Mouse (Mus musculus): ENCODE data around the gene Nav2.

Nav2 gene

GRCm38 (mm10) chr7:49513763-49514437 is 605.4 kb downstream of the Nav2 start:
- DNase-seq (ENCODE audit: low read depth, low spot score) = no peak

GRCm38 (mm10) chr7:49515012-49515411 is 606.5 kb downstream of the Nav2 start:
- DNase-seq (ENCODE audit: low read depth, low spot score) = no peak

GRCm38 (mm10) chr7:49520504-49520903 is 612.0 kb downstream of the Nav2 start:
- no peak for DNase-seq (ENCODE audit: low read depth, low spot score)

GRCm38 (mm10) chr7:49521349-49521748 is 612.8 kb downstream of the Nav2 start:
- no peak for DNase-seq (ENCODE audit: low read depth, low spot score)

DNA sequence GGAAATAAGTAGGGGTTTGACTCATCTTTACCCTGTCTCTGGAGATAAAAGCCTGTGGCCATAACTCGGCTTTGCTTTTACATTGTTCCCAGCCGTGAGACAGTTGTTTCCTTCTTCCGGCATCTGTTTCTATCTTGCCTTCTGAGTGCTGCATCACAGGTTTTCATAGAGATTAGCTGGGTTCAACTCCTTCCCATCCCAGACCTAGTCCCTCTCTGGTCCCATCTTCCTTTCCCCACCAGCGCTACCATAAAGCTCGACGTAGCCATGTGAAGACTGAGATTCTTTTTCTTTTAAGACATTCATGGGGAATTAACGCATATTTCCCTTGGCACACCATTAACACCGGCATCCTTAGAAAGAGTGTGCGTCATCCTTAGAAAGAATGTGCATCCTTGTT is 613.5 kb downstream of the Nav2 start:
- DNase-seq (ENCODE audit: low read depth, low spot score) = no peak

- no peak for DNase-seq (ENCODE audit: low read depth, low spot score)
Observed at GRCm38 (mm10) chr7:49522411-49523114, 614.0 kb downstream of the Nav2 start.

DNA sequence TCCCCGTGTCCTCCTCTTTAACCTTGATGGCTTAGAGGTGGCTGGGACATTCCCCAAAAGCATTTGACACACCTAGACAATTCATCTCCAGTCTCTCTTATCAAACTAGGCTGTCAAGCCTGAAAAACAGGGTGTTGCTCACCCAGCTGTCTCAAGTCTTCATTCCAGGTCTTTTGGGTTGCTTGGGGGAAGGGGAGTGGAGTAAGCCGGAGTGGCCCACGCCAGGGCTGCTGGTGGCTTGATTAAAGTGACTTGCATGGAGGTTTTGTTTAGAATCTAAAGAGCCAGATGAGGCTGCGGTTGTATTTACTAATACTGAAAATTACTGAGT is 614.6 kb downstream of the Nav2 start:
- no peak for DNase-seq (ENCODE audit: low read depth, low spot score)

DNA sequence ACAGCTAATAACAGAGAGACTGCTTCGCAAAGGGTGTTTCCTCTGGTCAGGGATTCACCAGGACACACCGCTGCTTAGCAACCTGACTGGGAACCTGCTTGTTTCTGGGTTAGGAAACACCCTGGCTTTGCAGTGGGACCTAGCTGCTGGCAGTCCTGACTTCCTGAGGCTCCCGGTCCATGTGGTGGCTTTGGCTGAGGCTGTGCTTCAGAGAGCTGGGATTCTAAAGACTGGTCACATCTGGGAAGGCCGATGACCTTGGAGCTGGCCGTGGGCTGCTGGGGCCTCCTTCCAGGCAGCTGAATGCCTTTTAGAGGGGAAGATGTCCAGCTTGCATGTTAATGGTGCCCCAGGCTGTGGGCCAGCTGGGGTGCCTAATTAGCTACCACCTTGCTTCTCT is 615.2 kb downstream of the Nav2 start:
- no peak for DNase-seq (ENCODE audit: low read depth, low spot score)

- no peak for DNase-seq (ENCODE audit: low read depth, low spot score)
Observed at GRCm38 (mm10) chr7:49525348-49526100, 617.0 kb downstream of the Nav2 start.

- no peak for DNase-seq (ENCODE audit: low read depth, low spot score)
Observed at GRCm38 (mm10) chr7:49526101-49526499, 617.6 kb downstream of the Nav2 start.

DNA sequence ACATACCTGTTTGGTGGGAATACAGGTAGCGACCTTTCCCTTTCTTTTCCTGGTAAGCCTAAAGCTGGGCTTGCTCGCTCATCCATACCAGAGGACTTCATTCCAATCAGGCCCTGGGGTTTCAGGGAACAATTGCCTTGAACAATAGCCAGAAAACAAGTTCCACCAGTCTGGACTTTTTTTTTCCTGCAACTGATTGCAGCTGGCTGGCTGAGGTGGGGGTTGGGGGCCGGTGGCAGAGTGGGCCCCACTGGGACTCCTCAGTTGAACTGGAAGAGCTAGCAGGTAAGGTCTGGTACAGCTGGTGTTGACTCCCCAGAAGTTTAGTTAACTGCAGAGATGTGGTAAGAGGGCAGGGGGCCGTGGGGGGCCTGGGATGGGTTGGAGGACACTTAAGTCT is 619.0 kb downstream of the Nav2 start:
- DNase-seq (ENCODE audit: low read depth, low spot score) = no peak

DNA sequence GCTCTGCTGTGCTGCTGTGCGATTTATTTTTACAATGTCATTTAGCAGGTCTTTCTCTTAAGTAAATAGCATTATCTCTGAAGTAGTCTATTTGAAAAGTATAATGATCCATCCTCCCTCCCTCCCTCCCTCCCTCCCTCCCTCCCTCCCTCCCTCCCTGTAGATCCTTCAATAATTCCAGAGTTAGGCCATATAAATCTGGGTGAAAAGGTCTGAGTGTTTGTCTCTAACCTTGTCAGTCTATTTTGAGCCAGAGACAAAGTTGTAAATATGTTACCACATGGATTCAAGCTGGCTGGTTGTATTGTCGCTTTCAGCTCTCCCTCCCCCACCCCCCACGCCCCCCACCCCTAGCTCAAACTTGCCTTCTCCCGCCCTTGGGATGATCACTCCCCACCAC is 619.4 kb downstream of the Nav2 start:
- DNase-seq (ENCODE audit: low read depth, low spot score) = no peak

DNA sequence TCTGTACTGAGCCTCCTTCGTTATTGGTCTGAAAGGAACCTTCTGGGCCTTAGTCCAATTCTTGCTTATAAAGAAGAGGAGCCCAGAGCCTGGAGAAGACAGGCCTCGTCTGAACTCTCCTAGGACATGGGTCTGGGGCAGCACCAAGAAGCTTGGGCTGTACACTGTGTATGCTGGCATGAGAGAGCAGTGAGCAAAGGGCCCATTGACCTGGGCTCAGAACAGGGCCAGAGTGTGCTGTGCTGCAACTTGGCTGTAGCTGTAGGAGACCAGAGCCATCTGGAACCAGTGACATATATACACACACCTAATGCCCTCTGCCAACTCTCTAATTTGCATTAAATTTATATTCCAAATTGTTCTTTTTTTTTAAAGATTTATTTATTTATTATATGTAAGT is 621.0 kb downstream of the Nav2 start:
- no peak for DNase-seq (ENCODE audit: low read depth, low spot score)

- no peak for DNase-seq (ENCODE audit: low read depth, low spot score)
Observed at GRCm38 (mm10) chr7:49533571-49533970, 625.1 kb downstream of the Nav2 start.

DNA sequence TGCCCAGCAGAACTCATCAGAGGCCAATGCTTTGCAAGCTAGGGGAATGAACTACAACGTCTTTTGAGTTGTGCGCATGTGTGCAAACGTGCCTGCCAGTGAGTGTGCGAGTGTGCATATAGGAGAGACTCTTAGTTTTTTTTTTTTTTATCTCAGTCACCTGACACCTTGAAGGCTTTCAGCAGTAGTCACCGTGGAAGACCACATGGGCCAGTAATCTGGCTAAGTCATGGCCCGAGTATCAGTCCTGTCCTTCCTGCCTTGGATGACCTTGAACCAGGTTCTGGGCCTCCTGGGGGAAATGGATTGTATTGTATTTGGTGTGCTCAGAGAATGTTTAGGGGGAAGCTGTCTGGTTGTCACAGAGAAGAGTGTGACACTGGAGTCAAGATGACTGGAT is 625.7 kb downstream of the Nav2 start:
- no peak for DNase-seq (ENCODE audit: low read depth, low spot score)

DNA sequence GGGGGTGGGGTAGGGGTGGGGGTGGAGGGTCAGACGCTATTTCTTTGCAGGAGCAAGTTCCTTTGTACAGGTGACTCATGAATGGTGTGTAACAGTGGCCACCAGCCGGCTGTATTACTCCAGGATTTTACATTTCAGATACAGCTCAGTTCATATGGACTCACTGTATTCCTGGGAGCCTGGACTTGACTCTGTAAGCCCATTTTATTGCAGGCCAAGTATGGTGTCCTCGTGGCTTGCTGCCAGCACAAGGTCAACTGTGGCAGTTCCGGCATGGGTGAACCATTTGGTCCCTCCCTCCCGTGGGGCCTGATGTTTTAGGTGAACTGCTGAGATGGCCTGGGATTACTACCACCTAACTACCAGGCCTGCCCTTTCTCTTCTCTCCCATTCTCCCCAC is 629.8 kb downstream of the Nav2 start:
- no peak for DNase-seq (ENCODE audit: low read depth, low spot score)

GRCm38 (mm10) chr7:49540181-49540580 is 631.7 kb downstream of the Nav2 start:
- no peak for DNase-seq (ENCODE audit: low read depth, low spot score)

GRCm38 (mm10) chr7:49542135-49542534 is 633.6 kb downstream of the Nav2 start:
- no peak for DNase-seq (ENCODE audit: low read depth, low spot score)

DNA sequence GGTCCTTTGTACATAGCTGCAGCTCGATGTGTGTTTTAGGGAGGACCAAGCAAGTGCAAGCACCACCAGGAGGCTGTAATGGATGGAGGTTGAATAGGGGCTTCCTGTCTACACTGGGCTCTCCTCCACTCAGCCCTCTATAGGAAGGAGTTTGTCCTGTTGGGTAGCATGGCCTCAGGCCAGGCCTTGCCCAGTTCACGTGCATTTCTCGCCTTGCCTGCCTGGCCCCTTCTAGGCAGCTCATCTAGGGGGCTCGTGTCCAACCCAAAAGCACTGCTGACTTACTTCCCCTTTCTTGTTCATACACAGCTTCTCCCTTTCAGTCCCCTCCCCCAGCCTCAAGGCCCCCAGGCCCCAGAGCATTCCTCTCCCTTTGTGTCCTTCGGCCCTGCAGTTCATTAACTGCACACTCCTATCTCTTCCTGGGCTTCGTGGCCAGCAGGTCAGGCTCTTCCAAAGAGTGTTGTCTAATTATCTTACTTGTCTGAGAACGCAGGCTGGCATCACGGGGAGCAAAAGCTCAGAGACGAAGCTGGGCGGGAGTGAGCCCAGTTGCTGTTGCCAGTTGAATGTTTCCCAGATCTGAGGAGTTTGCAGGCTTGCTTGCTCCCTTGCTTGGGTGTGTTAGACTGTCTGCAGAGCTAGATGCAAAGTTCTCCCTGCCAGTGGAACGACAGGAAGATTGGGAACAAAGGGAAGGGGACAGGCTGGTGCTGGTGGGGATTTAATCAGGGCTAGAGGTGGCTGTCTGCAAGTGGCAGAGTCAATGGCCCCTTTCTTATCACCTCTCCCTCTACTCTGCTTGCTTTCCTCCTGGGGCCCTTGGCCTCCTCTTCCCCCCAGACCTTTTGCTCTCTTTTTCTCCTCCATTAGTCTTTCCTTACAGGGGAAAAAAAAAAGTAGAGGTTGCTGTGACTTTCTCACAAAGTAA is 636.5 kb downstream of the Nav2 start:
- no peak for DNase-seq (ENCODE audit: low read depth, low spot score)

GRCm38 (mm10) chr7:49545706-49546097 is 637.2 kb downstream of the Nav2 start:
- DNase-seq (ENCODE audit: low read depth, low spot score) = no peak

GRCm38 (mm10) chr7:49548397-49548796 is 639.9 kb downstream of the Nav2 start:
- DNase-seq (ENCODE audit: low read depth, low spot score) = no peak
